Mouse (Mus musculus): Measurements from ENCODE around the gene Glis3.

DNA sequence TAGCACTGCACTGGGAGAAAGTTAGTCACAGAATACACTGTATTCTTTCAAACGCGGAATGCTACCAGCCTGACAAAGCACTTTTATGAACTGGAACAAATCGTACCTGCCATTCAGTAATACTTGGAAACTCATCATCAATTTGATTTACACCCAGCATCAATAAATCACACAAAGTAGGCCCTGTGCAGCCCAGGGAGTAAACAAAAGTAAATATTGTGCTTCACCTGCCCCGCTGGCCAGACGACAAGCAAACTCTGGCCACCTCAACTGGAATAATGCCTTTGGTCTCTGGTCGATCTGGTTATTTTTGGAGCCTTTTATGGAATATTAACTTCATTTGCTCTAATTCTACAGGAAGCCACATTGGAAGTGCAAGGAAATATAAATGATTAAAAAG lies 23.0 kb downstream of the Glis3 start:
- TF ChIP-seq GATA1 (IDR thresholded peaks at IDR 0.05; ENCODE audit: borderline replicate concordance, low read length) (no peak), FLI1 (IDR thresholded peaks at IDR 0.05; ENCODE audit: low read length) (no peak)
